Mouse (Mus musculus) left cerebral cortex, postnatal 10 days (tissue): ENCODE results near the gene Ceacam10. TPM values are rescaled to one million over a fixed set of nuclear protein-coding genes. Genes with fewer than 3 reads are reported as not detected.
A peak's percentile ranks its signal among the peaks of the same experiment; 100 is the strongest.
"Not testable (repeated sequence)": the region's sequence is repeated elsewhere in the genome, so short reads cannot be mapped to it uniquely, and the experiment has no call there.

Experiments used
- DNase-seq, 2 experiments: peaks; one replicate each; pipeline ENCODE4 v3.0.0; 2021 to 2022; ENCODE audit warnings: low spot score in 2 of 2, mixed read lengths in 1 of 2; ENCODE audit errors: extremely low spot score in 1 of 2
- intact Hi-C: fragments of 180-260 bp; cut with DNase I; formaldehyde crosslinking; loops from one replicate; pipeline ENCODE4 v1.15.1; 2025
- total RNA-seq, 2 experiments: library from RNA; stranded (reverse); gene quantifications; 2 replicates each; pipeline ENCODE4 v1.2.3; 2021

The Ceacam10 gene
- total RNA-seq: under 1 TPM in 1 of 2 experiments, not detected in 1; 0.41 TPM

GRCm38 (mm10) chr7:24776918-24777317, at the start of gene Ceacam10:
Ceacam10 (plus strand) TSS chr7:24777206.
- intact Hi-C loops, DNase-seq: not testable (repeated sequence)

- intact Hi-C loops: no loop called here
Measured at GRCm38 (mm10) chr7:24735970-24736670, 40.9 kb upstream of the Ceacam10 start.

GRCm38 (mm10) chr7:24750695-24751094, 26.3 kb upstream of the Ceacam10 start:
- intact Hi-C loops: no loop called here
- DNase-seq: no peak

More at GRCm38 (mm10) chr7:24735970-24736670, 40.9 kb upstream of the Ceacam10 start:
- DNase-seq: peak in 1 of 2 experiments; percentile 56

GRCm38 (mm10) chr7:24751610-24752009, 25.4 kb upstream of the Ceacam10 start:
- intact Hi-C loops: no loop called here
- no peak for DNase-seq

- DNase-seq: no peak
- intact Hi-C loops: no loop called here
Measured at GRCm38 (mm10) chr7:24753476-24753875, 23.5 kb upstream of the Ceacam10 start.

GRCm38 (mm10) chr7:24758520-24758919, 18.5 kb upstream of the Ceacam10 start:
- intact Hi-C loops: no loop called here
- no peak for DNase-seq

GRCm38 (mm10) chr7:24760211-24760610, 16.8 kb upstream of the Ceacam10 start, which contains the start of gene Cd177:
Cd177 (minus strand) TSS chr7:24760311.
- no peak for DNase-seq
- intact Hi-C loops: no loop called here

- intact Hi-C loops: no loop called here
- no peak for DNase-seq
Measured at GRCm38 (mm10) chr7:24761161-24761560, 15.8 kb upstream of the Ceacam10 start.

GRCm38 (mm10) chr7:24762574-24762973, 14.4 kb upstream of the Ceacam10 start:
- no peak for DNase-seq
- intact Hi-C loops: no loop called here

- DNase-seq: no peak
- intact Hi-C loops: no loop called here
Measured at GRCm38 (mm10) chr7:24771361-24771760, 5.6 kb upstream of the Ceacam10 start.

- intact Hi-C loops: no loop called here
Measured at GRCm38 (mm10) chr7:24773942-24774535, 3.0 kb upstream of the Ceacam10 start.

GRCm38 (mm10) chr7:24776145-24776544, 861 bp upstream of the Ceacam10 start:
- DNase-seq: no peak

More at GRCm38 (mm10) chr7:24773942-24774535, 3.0 kb upstream of the Ceacam10 start:
- no peak for DNase-seq

GRCm38 (mm10) chr7:24797918-24798317, 20.9 kb downstream of the Ceacam10 start:
- intact Hi-C loops: no loop called here
- no peak for DNase-seq

More at GRCm38 (mm10) chr7:24776145-24776544, 861 bp upstream of the Ceacam10 start:
- intact Hi-C loops: no loop called here

- DNase-seq: no peak
- intact Hi-C loops: no loop called here
Measured at GRCm38 (mm10) chr7:24802149-24802767, 25.3 kb downstream of the Ceacam10 start.

- DNase-seq: no peak
- intact Hi-C loops: no loop called here
Measured at GRCm38 (mm10) chr7:24804826-24805225, 27.8 kb downstream of the Ceacam10 start.

GRCm38 (mm10) chr7:24809041-24809440, 32.0 kb downstream of the Ceacam10 start:
- intact Hi-C loops: no loop called here

GRCm38 (mm10) chr7:24817502-24817901, 40.5 kb downstream of the Ceacam10 start:
- intact Hi-C loops: loop anchor here (10.0 kb wide), 1 partner anchor 147 kb away; no protein-coding TSS in a partner anchor
- DNase-seq: peak; percentile 6 to 53

More at GRCm38 (mm10) chr7:24809041-24809440, 32.0 kb downstream of the Ceacam10 start:
- no peak for DNase-seq

GRCm38 (mm10) chr7:24824452-24824851, 47.4 kb downstream of the Ceacam10 start:
- no peak for DNase-seq
- intact Hi-C loops: no loop called here

- intact Hi-C loops: no loop called here
- no peak for DNase-seq
Measured at GRCm38 (mm10) chr7:24827181-24827580, 50.2 kb downstream of the Ceacam10 start.
